Mouse (Mus musculus) limb, embryonic 14.5 days (tissue): ENCODE results near the gene Plxdc2. TPM values are rescaled to one million over a fixed set of nuclear protein-coding genes. Genes with fewer than 3 reads are reported as not detected.
A peak's percentile ranks its signal among the peaks of the same experiment; 100 is the strongest.

ENCODE experiments used
- ATAC-seq: fragments of 200-750 bp; cut with Nextera tagmentation; 2 replicates; pipeline ENCODE4 v1.8.0; 2017; ENCODE audit warnings: low read depth, moderate number of reproducible peaks, moderate TSS enrichment; ENCODE audit not compliant: low FRiP score
- DNase-seq: peaks from one replicate; pipeline ENCODE4 v3.0.0-alpha.2; 2015; ENCODE audit warnings: low spot score
- H3K27ac ChIP-seq: fragments of 300-500 bp; sonication (generic); replicated peaks from 2 replicates; pipeline ENCODE4 v1.5.1; 2014; ENCODE audit warnings: low read depth, mild to moderate bottlenecking, low read length, moderate library complexity, mixed read lengths
- H3K27me3 ChIP-seq: fragments of 300-500 bp; sonication (generic); 2 replicates; pipeline ENCODE4 v1.6.1; 2014; ENCODE audit warnings: low read length, mixed read lengths; ENCODE audit not compliant: control insufficient read depth, insufficient read depth
- H3K36me3 ChIP-seq: fragments of 300-500 bp; sonication (generic); 2 replicates; pipeline ENCODE4 v1.6.1; 2014; ENCODE audit warnings: mild to moderate bottlenecking, low read length, moderate library complexity, mixed read lengths; ENCODE audit not compliant: control insufficient read depth, insufficient read depth
- H3K4me1 ChIP-seq: fragments of 300-500 bp; sonication (generic); 2 replicates; pipeline ENCODE4 v1.6.1; 2014; ENCODE audit warnings: antibody characterized with exemption, low read length, mixed read lengths; ENCODE audit not compliant: control insufficient read depth, insufficient read depth
- H3K4me2 ChIP-seq: fragments of 300-500 bp; sonication (generic); replicated peaks from 2 replicates; pipeline ENCODE4 v1.6.1; 2014; ENCODE audit warnings: low read depth, mild to moderate bottlenecking, low read length, moderate library complexity; ENCODE audit not compliant: severe bottlenecking
- H3K4me3 ChIP-seq: fragments of 300-500 bp; sonication (generic); replicated peaks from 2 replicates; pipeline ENCODE4 v1.5.1; 2014; ENCODE audit warnings: low read length
- H3K9ac ChIP-seq: fragments of 300-500 bp; sonication (generic); 2 replicates; pipeline ENCODE4 v1.6.1; 2014; ENCODE audit warnings: mild to moderate bottlenecking, low read depth, low read length, moderate library complexity; ENCODE audit not compliant: severe bottlenecking
- H3K9me3 ChIP-seq: fragments of 300-500 bp; sonication (generic); 2 replicates; pipeline ENCODE4 v1.6.1; 2016; ENCODE audit warnings: low read length; ENCODE audit not compliant: control insufficient read depth
- POLR2A ChIP-seq: fragments of 200-500 bp; IDR thresholded peaks from 2 replicates; pipeline ENCODE4 v1.8.0; 2012; ENCODE audit warnings: inconsistent platforms, mild to moderate bottlenecking, moderate library complexity, borderline replicate concordance; ENCODE audit not compliant: insufficient read depth, insufficient read length; ENCODE audit errors: extremely low read depth
- WGBS: fragments of 180-500 bp; shearing (Covaris S2); extraction: QIAGEN DNeasy Blood & Tissue Kit; methylation state at CpG from one replicate; pipeline ENCODE4 v1.1.7; 2014; 5-methylcytosine and 5-hydroxymethylcytosine counted together
- polyA plus RNA-seq, 2 experiments: library from polyadenylated mRNA; depleted of rRNA in 1 of 2; stranded (reverse) in 1 of 2; unstranded in 1 of 2; fragments of >200 nt; fragmentation: Nextera tagmentation in 1 of 2; extraction: Ambion mirVana in 1 of 2; gene quantifications; 2 replicates each; pipeline versions ENCODE4 v1.2.1 to v1.2.3; 2012 to 2014

Gene Plxdc2
- polyA plus RNA-seq, 2 experiments: 18.2 to 46.3 TPM

- 44% methylated on average over 3 of the region's 3 CpGs for WGBS
- DNase-seq: no peak
- no peak for TF ChIP-seq POLR2A
Measured at GRCm38 (mm10) chr2:16607792-16608586, 251.9 kb downstream of the Plxdc2 start.

GRCm38 (mm10) chr2:16642061-16642460 lies 286.0 kb downstream of the Plxdc2 start:
- no peak for ATAC-seq
- Histone ChIP-seq H3K4me1 (no peaks in the 10 kb centered on the region), H3K27me3 (no peaks in the 10 kb centered on the region), H3K36me3 (no peaks in the 10 kb centered on the region), H3K4me2 (no peak overlapping the region), H3K4me3 (no peak overlapping the region), H3K9me3 (no peaks in the 10 kb centered on the region), H3K9ac (no peak overlapping the region), H3K27ac (no peak overlapping the region)
- DNase-seq: no peak
- TF ChIP-seq POLR2A: no peak
- 95% methylated on average over 3 of the region's 3 CpGs for WGBS

More at GRCm38 (mm10) chr2:16607792-16608586, 251.9 kb downstream of the Plxdc2 start:
- Histone ChIP-seq H3K4me2 (no peak overlapping the region), H3K27me3 (no peaks in the 10 kb centered on the region), H3K4me3 (no peak overlapping the region), H3K36me3 (no peaks in the 10 kb centered on the region), H3K9me3 (no peaks in the 10 kb centered on the region; the same call in 1 of the 2 replicates), H3K27ac (no peak overlapping the region), H3K4me1 (no peaks in the 10 kb centered on the region), H3K9ac (no peak overlapping the region)
- ATAC-seq: peak; percentile 49

GRCm38 (mm10) chr2:16651713-16652112 lies 295.6 kb downstream of the Plxdc2 start:
- ATAC-seq (no peak), DNase-seq (no peak)
- Histone ChIP-seq H3K27me3 (no peaks in the 10 kb centered on the region), H3K4me3 (no peak overlapping the region), H3K9me3 (no peaks in the 10 kb centered on the region), H3K4me1 (no peaks in the 10 kb centered on the region), H3K36me3 (no peaks in the 10 kb centered on the region), H3K9ac (no peak overlapping the region), H3K27ac (no peak overlapping the region), H3K4me2 (no peak overlapping the region)
- TF ChIP-seq POLR2A: no peak
- 87% methylated on average over 2 of the region's 2 CpGs for whole genome bisulfite sequencing

GRCm38 (mm10) chr2:16664516-16664915 lies 308.4 kb downstream of the Plxdc2 start:
- Histone ChIP-seq H3K27ac (no peak overlapping the region), H3K36me3 (no peaks in the 10 kb centered on the region), H3K9ac (no peak overlapping the region), H3K9me3 (no peaks in the 10 kb centered on the region), H3K4me2 (no peak overlapping the region), H3K4me1 (peaks cover 9% of the 10 kb centered on the region), H3K4me3 (no peak overlapping the region), H3K27me3 (no peaks in the 10 kb centered on the region)
- ATAC-seq (no peak), DNase-seq (no peak)
- WGBS: 20% methylated on average over 1 of the region's 1 CpGs
- no peak for TF ChIP-seq POLR2A

DNA sequence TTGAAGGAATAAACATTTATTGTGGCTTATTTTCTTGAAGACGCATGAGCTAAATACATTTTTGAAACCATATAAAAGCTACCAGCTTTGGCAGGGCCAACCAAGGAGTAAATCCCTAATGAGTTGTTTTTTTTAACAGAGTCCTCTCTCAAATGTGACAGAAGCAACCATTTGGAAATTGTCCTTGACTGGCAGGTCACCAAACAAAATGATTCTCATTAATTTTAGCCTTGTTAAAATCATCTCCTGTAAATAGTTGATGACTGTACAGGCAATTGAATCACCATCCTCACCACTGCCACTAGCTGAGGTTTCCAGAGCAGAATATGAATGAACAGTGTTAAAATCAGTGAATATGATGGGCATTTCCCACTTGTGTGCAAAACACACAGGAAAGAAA lies 312.3 kb downstream of the Plxdc2 start:
- H3K4me2 ChIP-seq: no peak overlapping the region
- H3K4me1 ChIP-seq: peaks cover under 1% of the 10 kb centered on the region; the same call in 1 of the 2 replicates
- no peaks in the 10 kb centered on the region for H3K36me3 ChIP-seq
- no peak overlapping the region for H3K9ac ChIP-seq
- no peak overlapping the region for H3K4me3 ChIP-seq
- no peak overlapping the region for H3K27ac ChIP-seq
- H3K27me3 ChIP-seq: no peaks in the 10 kb centered on the region
- no peak for TF ChIP-seq POLR2A
- ATAC-seq (no peak), DNase-seq (no peak)
- WGBS: 79% methylated on average over 1 of the region's 1 CpGs
- H3K9me3 ChIP-seq: no peaks in the 10 kb centered on the region
